Mouse (Mus musculus) embryonic facial prominence, embryonic 13.5 days (tissue): ENCODE results near the gene Ttpal. TPM values are rescaled to one million over a fixed set of nuclear protein-coding genes. Genes with fewer than 3 reads are reported as not detected.
"Not testable (repeated sequence)": the region's sequence is repeated elsewhere in the genome, so short reads cannot be mapped to it uniquely, and the experiment has no call there.

ENCODE experiments used
- ATAC-seq: fragments of 200-750 bp; cut with Nextera tagmentation; 2 replicates; pipeline ENCODE4 v1.8.0; 2017; ENCODE audit warnings: low read depth; ENCODE audit not compliant: insufficient number of reproducible peaks, insufficient read depth, low FRiP score, low TSS enrichment
- H3K27ac ChIP-seq: fragments of 300-500 bp; sonication (generic); 2 replicates; pipeline ENCODE4 v1.5.1; 2015; ENCODE audit warnings: moderate library complexity, mild to moderate bottlenecking, inconsistent platforms
- H3K27me3 ChIP-seq: fragments of 300-500 bp; sonication (generic); 2 replicates; pipeline ENCODE4 v1.6.1; 2015; ENCODE audit warnings: mild to moderate bottlenecking, inconsistent platforms
- H3K36me3 ChIP-seq: fragments of 300-500 bp; sonication (generic); 2 replicates; pipeline ENCODE4 v1.6.1; 2015; ENCODE audit warnings: mild to moderate bottlenecking, inconsistent platforms
- H3K4me1 ChIP-seq: fragments of 300-500 bp; sonication (generic); 2 replicates; pipeline ENCODE4 v1.6.1; 2015; ENCODE audit warnings: inconsistent platforms
- H3K4me2 ChIP-seq: fragments of 300-500 bp; sonication (generic); 2 replicates; pipeline ENCODE4 v1.6.1; 2015; ENCODE audit warnings: moderate library complexity, mild to moderate bottlenecking, inconsistent platforms
- H3K4me3 ChIP-seq: fragments of 300-500 bp; sonication (generic); 2 replicates; pipeline ENCODE4 v1.5.1; 2015; ENCODE audit warnings: mild to moderate bottlenecking, inconsistent platforms
- H3K9ac ChIP-seq: fragments of 300-500 bp; sonication (generic); 2 replicates; pipeline ENCODE4 v1.6.1; 2015; ENCODE audit warnings: mild to moderate bottlenecking, inconsistent platforms
- H3K9me3 ChIP-seq: fragments of 300-500 bp; sonication (generic); 2 replicates; pipeline ENCODE4 v1.6.1; 2016; ENCODE audit warnings: inconsistent platforms
- WGBS: fragments of 180-500 bp; shearing (Covaris S2); methylation state at CpG from one replicate; pipeline ENCODE4 v1.1.7; 2015; ENCODE audit warnings: mixed read lengths; 5-methylcytosine and 5-hydroxymethylcytosine counted together
- polyA plus RNA-seq: library from polyadenylated mRNA; unstranded; fragments of >200 nt; fragmentation: Nextera tagmentation; extraction: Ambion mirVana; gene quantifications from 2 replicates; pipeline ENCODE4 v1.2.1, GENCODE M21; 2015

The Ttpal gene
- polyA plus RNA-seq, 1 experiment from 2014 or later, result 41.4 TPM

GRCm38 (mm10) chr2:163613990-163614389, 11.9 kb downstream of the Ttpal start:
- WGBS, result 86% methylated on average over 4 of the region's 4 CpGs
- Histone ChIP-seq H3K4me3 (no peak overlapping the region), H3K4me2 (no peak overlapping the region), H3K27me3 (no peaks in the 10 kb centered on the region), H3K27ac (no peak overlapping the region), H3K4me1 (no peaks in the 10 kb centered on the region), H3K9me3 (no peaks in the 10 kb centered on the region), H3K9ac (no peak overlapping the region), H3K36me3 (peaks cover 94% of the 10 kb centered on the region)
- no peak for ATAC-seq

GRCm38 (mm10) chr2:163615401-163615800, 13.3 kb downstream of the Ttpal start:
- H3K27me3 ChIP-seq, result no peaks in the 10 kb centered on the region
- no peak overlapping the region for H3K4me2 ChIP-seq
- no peak overlapping the region for H3K4me3 ChIP-seq
- no peak for ATAC-seq
- H3K27ac ChIP-seq, result no peak overlapping the region
- no peaks in the 10 kb centered on the region for H3K4me1 ChIP-seq
- no peaks in the 10 kb centered on the region for H3K9me3 ChIP-seq
- H3K36me3 ChIP-seq, result peaks cover 95% of the 10 kb centered on the region
- no peak overlapping the region for H3K9ac ChIP-seq
- WGBS, result 91% methylated on average over 9 of the region's 9 CpGs

DNA sequence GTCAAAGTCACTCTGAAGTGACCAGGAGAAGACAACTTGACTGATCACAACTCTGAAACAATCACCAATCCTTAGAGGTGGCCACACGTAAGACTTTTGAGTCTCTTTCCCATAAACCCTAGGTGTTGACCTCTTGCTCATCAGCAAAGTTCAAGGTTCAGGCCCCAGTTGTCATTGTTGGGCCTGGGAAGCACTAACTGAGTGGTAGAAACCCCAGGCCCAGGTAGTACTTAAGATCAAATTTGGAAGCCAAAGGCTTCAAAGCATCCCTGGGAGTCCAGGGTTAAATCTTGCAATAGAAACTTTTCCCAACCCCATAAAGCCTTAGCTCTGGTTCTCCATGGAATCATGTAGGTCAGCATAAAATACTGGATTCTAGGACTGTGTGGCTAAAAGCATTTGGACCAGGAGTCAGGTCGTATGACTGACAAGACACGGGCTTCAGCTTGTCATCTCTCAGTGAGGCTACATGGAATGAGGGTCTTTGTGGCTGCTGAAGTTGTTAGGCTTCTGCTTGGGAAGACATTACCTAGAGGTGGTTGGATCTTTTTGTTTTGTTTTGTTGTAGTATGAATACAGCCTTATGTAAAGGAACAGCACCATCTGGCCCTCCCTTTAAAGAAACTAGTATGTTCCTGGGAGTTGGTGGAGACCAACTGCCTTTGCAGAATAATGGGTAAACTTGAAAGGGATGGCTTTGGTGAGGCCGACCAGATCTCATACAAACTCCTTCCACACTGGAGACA, 14.0 kb downstream of the Ttpal start:
- Histone ChIP-seq H3K4me3 (no peak overlapping the region), H3K27ac (no peak overlapping the region), H3K27me3 (no peaks in the 10 kb centered on the region), H3K9me3 (no peaks in the 10 kb centered on the region), H3K36me3 (peaks cover 95% of the 10 kb centered on the region), H3K4me2 (no peak overlapping the region), H3K4me1 (no peaks in the 10 kb centered on the region), H3K9ac (no peak overlapping the region)
- ATAC-seq, result no peak
- WGBS, result 89% methylated on average over 4 of the region's 4 CpGs

DNA sequence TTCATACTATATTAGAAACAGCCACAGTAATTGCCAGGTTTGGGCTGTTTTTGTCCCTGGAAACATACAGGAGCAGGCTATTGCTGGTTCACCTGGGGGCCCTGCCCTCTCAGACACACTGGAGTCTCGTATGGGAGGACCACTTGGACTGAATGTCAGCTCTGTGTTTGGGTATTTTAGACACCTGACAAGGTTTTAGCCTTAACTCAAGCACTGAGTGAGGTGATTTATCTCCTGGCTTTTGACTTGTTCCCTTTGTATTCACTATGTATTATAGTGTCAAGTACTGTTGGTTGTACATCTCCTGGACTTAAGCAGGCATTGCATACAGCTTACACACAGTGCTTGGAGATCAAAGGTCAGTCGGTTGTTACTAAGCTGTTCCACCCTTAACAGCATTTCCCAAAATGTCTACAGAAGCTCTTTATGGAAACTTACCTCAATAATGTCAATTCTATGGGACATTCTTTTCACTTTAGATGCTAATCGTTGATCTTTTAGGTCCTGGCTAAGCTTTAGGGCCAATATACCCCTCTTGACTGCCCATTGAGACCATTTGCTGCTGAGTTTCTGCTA, 14.6 kb downstream of the Ttpal start:
- H3K36me3 ChIP-seq, result peaks cover 93% of the 10 kb centered on the region
- 81% methylated on average over 3 of the region's 3 CpGs for WGBS
- H3K27me3 ChIP-seq, result no peaks in the 10 kb centered on the region
- H3K27ac ChIP-seq, result no peak overlapping the region
- ATAC-seq, result no peak
- no peak overlapping the region for H3K9ac ChIP-seq
- no peaks in the 10 kb centered on the region for H3K9me3 ChIP-seq
- no peaks in the 10 kb centered on the region for H3K4me1 ChIP-seq
- no peak overlapping the region for H3K4me3 ChIP-seq
- no peak overlapping the region for H3K4me2 ChIP-seq

- H3K4me2 ChIP-seq, result no peak overlapping the region
- no peak overlapping the region for H3K27ac ChIP-seq
- no peaks in the 10 kb centered on the region for H3K4me1 ChIP-seq
- ATAC-seq, result no peak
- no peaks in the 10 kb centered on the region for H3K9me3 ChIP-seq
- H3K27me3 ChIP-seq, result no peaks in the 10 kb centered on the region
- WGBS, result 84% methylated on average over 3 of the region's 3 CpGs
- H3K36me3 ChIP-seq, result peaks cover 93% of the 10 kb centered on the region
- H3K9ac ChIP-seq, result no peak overlapping the region
- H3K4me3 ChIP-seq, result no peak overlapping the region
These were observed 15.2 kb downstream of the Ttpal start for GRCm38 (mm10) chr2:163617232-163617863.

- no peak overlapping the region for H3K4me2 ChIP-seq
- no peak overlapping the region for H3K27ac ChIP-seq
- H3K36me3 ChIP-seq, result peaks cover 96% of the 10 kb centered on the region
- no peak overlapping the region for H3K9ac ChIP-seq
- H3K4me3 ChIP-seq, result no peak overlapping the region
- H3K9me3 ChIP-seq, result no peaks in the 10 kb centered on the region
- no peaks in the 10 kb centered on the region for H3K4me1 ChIP-seq
- WGBS, result 89% methylated on average over 4 of the region's 4 CpGs
- H3K27me3 ChIP-seq, result no peaks in the 10 kb centered on the region
- ATAC-seq, result no peak
These were observed 15.8 kb downstream of the Ttpal start for GRCm38 (mm10) chr2:163617874-163618273.

DNA sequence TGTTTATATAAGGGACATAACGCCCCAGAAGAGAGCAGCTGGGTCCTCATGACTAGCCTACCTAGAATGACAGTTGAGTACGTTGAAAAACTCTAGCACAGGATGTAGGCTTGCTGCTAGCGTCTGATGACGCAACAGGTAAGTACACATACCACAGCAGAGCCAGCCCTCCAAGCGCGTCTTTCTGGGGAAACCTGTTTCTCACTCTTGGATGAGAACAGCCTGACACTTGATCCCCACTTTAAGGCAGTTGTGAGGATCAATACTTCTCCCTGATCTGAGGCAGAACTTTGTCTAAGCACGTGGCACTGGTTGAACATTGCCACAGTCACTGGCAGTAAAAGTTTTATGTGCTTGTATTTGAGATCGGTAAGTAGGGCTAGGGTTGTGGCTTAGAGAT, 18.3 kb downstream of the Ttpal start:
- peaks cover 90% of the 10 kb centered on the region for H3K36me3 ChIP-seq
- H3K9me3 ChIP-seq, result no peaks in the 10 kb centered on the region
- WGBS, result 77% methylated on average over 8 of the region's 8 CpGs
- H3K4me2 ChIP-seq, result no peak overlapping the region
- H3K9ac ChIP-seq, result no peak overlapping the region
- H3K27me3 ChIP-seq, result no peaks in the 10 kb centered on the region
- no peak for ATAC-seq
- H3K27ac ChIP-seq, result no peak overlapping the region
- no peak overlapping the region for H3K4me3 ChIP-seq
- no peaks in the 10 kb centered on the region for H3K4me1 ChIP-seq

GRCm38 (mm10) chr2:163621401-163621800, 19.3 kb downstream of the Ttpal start:
- H3K36me3 ChIP-seq, result peaks cover 90% of the 10 kb centered on the region
- not testable (repeated sequence) for H3K4me3 ChIP-seq, H3K4me1 ChIP-seq, H3K27me3 ChIP-seq, H3K27ac ChIP-seq, H3K9me3 ChIP-seq, ATAC-seq, H3K4me2 ChIP-seq, H3K9ac ChIP-seq
- 94% methylated on average over 3 of the region's 3 CpGs for WGBS

DNA sequence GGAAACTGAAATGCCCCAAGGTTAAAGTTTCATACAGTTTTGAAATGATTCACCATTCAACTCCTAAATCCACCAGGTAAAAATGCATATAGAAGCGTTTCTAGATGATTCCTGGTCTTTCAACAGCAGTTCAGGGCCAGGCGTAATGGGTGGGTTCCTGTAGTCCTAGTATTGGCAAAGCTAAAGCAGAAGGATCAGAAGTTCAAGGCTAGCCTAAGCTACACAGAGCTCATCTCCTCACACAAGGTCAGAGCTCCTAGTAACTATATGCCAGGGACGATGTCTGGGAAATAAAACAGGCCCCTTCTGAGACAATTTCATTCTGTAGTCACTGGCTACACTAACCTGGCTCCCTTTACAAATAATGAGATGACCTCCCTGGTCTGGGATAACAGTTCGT, 29.1 kb downstream of the Ttpal start:
- no peak overlapping the region for H3K9ac ChIP-seq
- H3K27ac ChIP-seq, result no peak overlapping the region
- no peaks in the 10 kb centered on the region for H3K4me1 ChIP-seq
- no peak for ATAC-seq
- peaks cover 85% of the 10 kb centered on the region for H3K36me3 ChIP-seq
- H3K4me2 ChIP-seq, result no peak overlapping the region
- H3K9me3 ChIP-seq, result no peaks in the 10 kb centered on the region
- WGBS, result 91% methylated on average over 4 of the region's 4 CpGs
- no peaks in the 10 kb centered on the region for H3K27me3 ChIP-seq
- H3K4me3 ChIP-seq, result no peak overlapping the region

DNA sequence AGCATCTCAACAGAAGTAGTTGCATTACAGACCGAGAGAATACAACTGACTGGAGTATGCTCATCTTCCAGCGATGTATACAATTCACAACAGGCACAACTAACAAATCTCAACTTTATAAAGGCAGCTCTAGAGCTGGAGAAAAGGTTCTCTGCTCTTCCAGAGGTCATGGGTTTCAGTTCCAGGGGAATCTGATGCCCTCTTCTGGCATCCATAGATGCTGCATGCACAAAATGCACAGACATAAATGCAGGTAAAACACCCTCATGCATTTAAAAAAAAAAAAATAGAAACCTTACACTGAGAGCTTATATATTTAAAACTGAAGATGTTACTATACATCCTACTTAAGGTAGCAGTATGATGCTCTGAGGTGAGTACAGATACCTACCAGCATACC, 29.6 kb downstream of the Ttpal start:
- Histone ChIP-seq H3K4me3 (no peak overlapping the region), H3K27me3 (no peaks in the 10 kb centered on the region), H3K9ac (no peak overlapping the region), H3K9me3 (no peaks in the 10 kb centered on the region), H3K4me2 (no peak overlapping the region), H3K27ac (no peak overlapping the region), H3K4me1 (no peaks in the 10 kb centered on the region), H3K36me3 (peaks cover 81% of the 10 kb centered on the region)
- 95% methylated on average over 2 of the region's 2 CpGs for WGBS
- no peak for ATAC-seq

- no peak for ATAC-seq
- no peak overlapping the region for H3K9ac ChIP-seq
- WGBS, result 82% methylated on average over 2 of the region's 2 CpGs
These were observed 32.1 kb downstream of the Ttpal start for GRCm38 (mm10) chr2:163634211-163634610.

GRCm38 (mm10) chr2:163636057-163636456, 33.9 kb downstream of the Ttpal start:
- H3K4me1 ChIP-seq, result no peaks in the 10 kb centered on the region
- H3K9me3 ChIP-seq, result no peaks in the 10 kb centered on the region
- no peaks in the 10 kb centered on the region for H3K27me3 ChIP-seq
- no peak overlapping the region for H3K9ac ChIP-seq
- no peak overlapping the region for H3K27ac ChIP-seq
- H3K36me3 ChIP-seq, result peaks cover 52% of the 10 kb centered on the region
- H3K4me3 ChIP-seq, result no peak overlapping the region
- ATAC-seq, result no peak
- no peak overlapping the region for H3K4me2 ChIP-seq
- WGBS, result 86% methylated on average over 2 of the region's 2 CpGs

More at GRCm38 (mm10) chr2:163634211-163634610, 32.1 kb downstream of the Ttpal start:
- no peak overlapping the region for H3K4me2 ChIP-seq
- no peak overlapping the region for H3K27ac ChIP-seq
- H3K27me3 ChIP-seq, result no peaks in the 10 kb centered on the region
- H3K4me1 ChIP-seq, result no peaks in the 10 kb centered on the region
- no peak overlapping the region for H3K4me3 ChIP-seq
- H3K36me3 ChIP-seq, result peaks cover 63% of the 10 kb centered on the region
- H3K9me3 ChIP-seq, result no peaks in the 10 kb centered on the region
